Mouse (Mus musculus): ENCODE data around the gene Fosl2.

Gene Fosl2

DNA sequence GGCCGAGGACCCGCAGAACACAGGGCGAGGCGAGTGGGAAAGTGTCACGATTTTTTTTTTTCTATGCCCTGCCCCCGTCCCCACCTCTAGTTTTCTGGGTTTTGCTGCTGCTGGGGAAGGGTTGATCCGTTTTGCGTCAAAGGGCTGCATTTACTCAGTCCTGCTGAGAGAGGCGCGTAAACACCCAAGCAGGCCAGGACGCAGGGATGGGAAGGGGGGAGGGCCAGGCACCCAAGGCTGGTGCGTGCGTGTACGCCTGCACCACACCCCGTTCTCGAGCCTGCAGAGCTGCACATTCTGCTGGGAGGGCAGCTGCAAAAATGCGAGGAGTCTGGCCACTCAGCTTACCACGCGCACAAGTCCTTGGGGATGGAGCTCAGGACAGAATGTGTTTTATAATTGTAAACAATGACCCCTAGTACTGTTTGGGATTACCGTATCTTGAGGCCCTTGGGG is 2.0 kb upstream of the Fosl2 start:
- DNase-seq (ENCODE audit: low read depth, low spot score) = peak; percentile 65

- DNase-seq (ENCODE audit: low read depth, low spot score) = peak; percentile 22
Measured at GRCm38 (mm10) chr5:32134051-32134732, 1.4 kb upstream of the Fosl2 start.

DNA sequence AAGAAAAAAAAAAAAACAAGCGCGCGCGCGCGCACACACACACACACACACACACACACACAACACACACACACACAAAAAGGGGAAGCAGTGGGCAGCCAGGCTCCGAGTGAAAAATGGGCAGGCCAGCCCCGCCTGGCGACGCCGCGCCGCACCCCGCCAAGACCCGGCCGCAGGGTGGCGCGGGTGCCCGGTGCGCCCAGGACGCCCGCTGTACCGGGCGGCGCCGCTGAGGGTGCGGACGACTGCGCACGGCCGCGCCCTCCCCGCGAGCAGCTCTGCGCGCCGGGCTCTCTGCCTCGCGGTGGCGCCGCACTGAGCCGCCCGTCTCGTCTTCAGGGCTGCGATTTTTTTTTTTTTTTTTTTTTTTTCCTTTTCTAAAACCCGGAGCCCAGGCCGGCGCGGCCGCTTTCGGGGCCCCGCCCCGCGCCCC is 682 bp upstream of the Fosl2 start:
- no peak for DNase-seq (ENCODE audit: low read depth, low spot score)

DNA sequence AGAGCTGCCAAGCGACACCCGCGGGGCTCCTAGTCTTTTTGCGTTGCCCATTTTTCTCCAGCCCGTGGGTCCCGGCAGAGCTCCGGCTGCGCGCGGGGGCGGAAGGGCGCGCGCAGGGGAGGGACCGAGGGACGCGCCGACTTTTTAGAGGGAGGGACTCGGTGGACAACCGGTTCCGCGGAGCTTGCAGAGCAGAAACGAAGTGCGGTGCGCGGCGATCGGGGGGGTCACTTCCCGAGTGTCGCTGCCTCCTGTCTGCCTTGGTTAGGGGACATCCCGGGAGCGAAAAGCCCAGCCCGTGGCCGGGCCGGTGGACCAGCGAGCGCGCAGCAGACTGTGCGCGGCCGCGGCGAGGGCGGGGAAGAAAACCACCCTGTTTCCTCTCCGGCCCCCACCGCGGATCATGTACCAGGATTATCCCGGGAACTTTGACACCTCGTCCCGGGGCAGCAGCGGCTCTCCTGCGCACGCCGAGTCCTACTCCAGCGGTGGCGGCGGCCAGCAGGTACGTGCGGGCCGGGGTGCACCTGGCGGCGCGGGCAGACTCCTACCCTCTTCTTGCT is 781 bp downstream of the Fosl2 start:
- DNase-seq (ENCODE audit: low read depth, low spot score) = peak; percentile 21

DNA sequence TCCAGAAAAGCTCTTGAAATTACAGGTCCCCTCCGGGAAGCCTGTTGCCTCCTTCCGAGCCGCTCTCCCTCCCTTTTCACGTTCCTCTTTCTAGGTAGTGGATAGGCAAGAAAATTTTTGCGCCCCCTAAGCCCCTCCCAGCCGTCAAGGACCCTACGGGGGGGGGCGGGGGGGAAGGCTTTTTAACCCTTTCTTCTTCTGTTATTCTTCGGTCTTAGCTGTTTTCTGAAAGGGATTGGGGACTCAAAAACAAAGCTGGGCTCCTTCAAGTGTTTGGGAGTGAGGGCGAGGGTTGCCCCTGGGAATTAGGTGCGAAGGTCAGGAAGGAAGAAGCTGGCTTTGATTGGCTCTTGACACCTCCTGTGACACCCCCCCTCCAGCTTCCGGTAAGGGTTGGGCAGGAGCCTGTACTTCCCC is 1.5 kb downstream of the Fosl2 start:
- DNase-seq (ENCODE audit: low read depth, low spot score) = no peak

- DNase-seq (ENCODE audit: low read depth, low spot score) = no peak
Measured at GRCm38 (mm10) chr5:32138446-32139195, 3.0 kb downstream of the Fosl2 start.

GRCm38 (mm10) chr5:32139516-32140037 is 4.0 kb downstream of the Fosl2 start:
- peak; percentile 41 for DNase-seq (ENCODE audit: low read depth, low spot score)

GRCm38 (mm10) chr5:32141899-32142298 is 6.3 kb downstream of the Fosl2 start:
- no peak for DNase-seq (ENCODE audit: low read depth, low spot score)

DNA sequence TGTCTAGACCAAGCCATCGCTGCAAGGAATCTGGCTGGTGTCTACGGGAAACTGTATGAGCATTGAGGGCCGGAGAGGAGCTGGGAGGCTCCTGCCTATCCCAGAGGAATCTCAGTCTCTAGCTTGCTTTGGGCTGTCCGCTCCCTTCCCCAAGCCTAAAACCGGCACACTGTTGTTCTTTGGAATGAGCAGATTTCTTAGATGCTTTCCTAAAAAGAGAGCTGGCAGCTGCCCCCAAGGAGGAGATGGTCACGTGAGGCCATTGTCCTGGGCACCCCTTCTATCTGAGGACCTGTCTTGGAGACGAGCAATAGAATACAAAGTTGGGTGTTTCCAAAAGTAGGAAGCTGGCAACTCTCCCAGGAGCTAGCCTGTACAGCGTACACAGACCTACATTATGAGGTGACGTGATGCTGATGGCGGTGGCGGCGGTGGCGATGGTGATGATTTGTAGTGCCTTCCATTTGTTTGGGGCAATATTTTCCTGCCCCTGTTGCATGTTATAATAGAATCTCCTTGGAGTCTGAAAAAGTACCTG is 7.9 kb downstream of the Fosl2 start:
- DNase-seq (ENCODE audit: low read depth, low spot score) = no peak

- DNase-seq (ENCODE audit: low read depth, low spot score) = no peak
Measured at GRCm38 (mm10) chr5:32146281-32146680, 10.7 kb downstream of the Fosl2 start.

DNA sequence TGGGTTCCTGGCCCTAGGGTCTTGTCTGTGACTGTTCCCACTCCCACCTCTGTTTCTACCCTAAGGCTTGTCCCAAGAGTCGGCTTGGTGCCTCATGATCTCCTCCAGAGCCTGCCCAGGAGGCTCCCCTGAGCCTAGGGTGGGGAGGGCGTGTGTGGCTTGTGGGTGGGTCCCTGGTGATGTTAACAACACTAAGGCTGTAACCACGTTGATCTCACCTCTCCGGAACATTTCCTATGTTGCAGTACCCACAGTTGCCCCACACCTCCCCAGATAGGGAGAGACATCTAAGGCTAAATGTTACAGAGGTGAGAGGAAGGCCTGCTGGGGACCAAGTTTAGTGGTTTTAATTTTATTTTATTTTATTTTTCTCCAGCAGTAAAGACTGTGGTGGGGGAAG is 13.0 kb downstream of the Fosl2 start:
- no peak for DNase-seq (ENCODE audit: low read depth, low spot score)

GRCm38 (mm10) chr5:32151244-32151643 is 15.6 kb downstream of the Fosl2 start:
- DNase-seq (ENCODE audit: low read depth, low spot score) = no peak

DNA sequence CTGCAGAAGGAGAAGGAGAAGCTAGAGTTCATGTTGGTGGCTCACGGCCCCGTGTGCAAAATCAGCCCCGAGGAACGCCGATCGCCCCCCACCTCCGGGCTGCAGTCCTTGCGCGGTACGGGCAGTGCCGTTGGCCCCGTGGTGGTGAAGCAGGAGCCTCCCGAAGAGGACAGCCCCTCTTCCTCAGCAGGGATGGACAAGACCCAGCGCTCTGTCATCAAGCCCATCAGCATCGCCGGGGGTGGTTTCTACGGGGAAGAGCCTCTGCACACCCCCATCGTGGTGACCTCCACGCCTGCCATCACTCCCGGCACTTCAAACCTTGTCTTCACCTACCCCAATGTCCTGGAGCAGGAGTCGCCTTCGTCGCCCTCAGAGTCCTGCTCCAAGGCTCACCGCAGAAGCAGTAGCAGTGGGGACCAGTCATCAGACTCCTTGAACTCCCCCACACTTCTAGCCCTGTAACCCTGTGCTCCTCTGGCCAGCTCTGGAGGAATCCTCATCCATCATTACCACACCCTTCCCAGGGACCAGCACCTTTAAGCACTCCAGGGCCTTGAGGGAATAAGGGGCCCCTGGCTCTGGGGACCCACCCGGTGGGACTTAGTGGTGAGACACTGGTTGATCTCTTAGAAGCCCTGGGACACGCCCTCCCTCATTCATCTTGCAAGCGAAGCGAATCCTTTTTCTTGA is 17.3 kb downstream of the Fosl2 start:
- no peak for DNase-seq (ENCODE audit: low read depth, low spot score)

GRCm38 (mm10) chr5:32153418-32153740 is 17.8 kb downstream of the Fosl2 start:
- no peak for DNase-seq (ENCODE audit: low read depth, low spot score)

GRCm38 (mm10) chr5:32153791-32154490 is 18.3 kb downstream of the Fosl2 start:
- no peak for DNase-seq (ENCODE audit: low read depth, low spot score)

DNA sequence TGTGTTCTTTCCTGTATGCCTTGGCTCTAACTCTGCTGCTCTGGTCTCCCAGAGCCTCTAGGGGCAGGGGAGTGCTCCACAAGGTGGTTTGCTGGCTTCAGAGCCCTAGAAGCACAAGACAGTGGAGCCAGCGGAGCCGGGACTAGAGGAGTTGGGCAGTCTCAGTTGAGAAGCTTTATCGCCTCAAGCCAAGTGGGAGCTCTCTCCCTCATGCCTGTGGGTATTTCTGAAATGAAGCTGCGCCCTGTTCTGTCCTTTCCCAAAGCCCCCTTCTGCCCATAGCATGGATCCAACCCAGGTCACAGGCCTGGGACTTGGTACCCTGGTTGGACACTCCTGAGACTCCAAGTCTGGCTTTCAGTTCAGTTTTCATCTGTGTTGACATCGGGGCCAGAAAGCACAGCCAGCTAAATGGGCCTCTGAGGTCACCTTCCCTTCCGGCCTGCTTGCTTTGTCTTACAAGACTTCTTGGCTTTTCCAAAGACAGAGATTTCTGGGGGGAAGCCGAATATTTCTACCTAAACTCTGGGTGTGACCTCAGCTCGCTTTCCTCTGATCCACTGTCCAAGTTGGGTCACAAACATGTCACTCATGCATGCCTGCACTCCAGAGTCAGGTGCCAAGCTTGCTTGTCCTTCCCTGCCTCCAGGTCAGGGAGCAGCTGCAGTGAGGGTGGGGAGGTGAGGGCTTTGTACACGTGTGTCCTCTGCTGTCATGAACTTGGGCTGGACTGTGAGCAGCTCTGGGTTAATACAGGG is 19.5 kb downstream of the Fosl2 start:
- DNase-seq (ENCODE audit: low read depth, low spot score) = no peak

DNA sequence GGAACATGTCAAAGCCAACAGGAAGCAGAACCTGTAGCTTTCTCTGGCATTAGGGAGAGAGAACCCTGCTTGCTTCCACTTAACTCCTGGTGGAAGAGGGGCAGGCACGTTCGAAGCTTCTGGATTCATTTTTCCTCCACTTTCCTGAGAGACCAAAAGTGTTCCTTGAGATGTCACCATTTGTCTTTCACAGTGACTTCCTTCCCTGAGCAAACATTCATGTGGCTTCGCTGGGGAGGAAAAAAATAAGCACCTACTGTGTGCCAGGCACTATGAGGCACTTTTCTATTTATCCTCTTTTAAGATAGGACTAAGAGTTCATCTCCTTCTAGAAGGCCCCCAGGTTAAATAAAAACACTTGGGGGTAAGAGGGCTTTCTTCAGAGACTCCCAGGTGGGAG is 20.3 kb downstream of the Fosl2 start:
- no peak for DNase-seq (ENCODE audit: low read depth, low spot score)

DNA sequence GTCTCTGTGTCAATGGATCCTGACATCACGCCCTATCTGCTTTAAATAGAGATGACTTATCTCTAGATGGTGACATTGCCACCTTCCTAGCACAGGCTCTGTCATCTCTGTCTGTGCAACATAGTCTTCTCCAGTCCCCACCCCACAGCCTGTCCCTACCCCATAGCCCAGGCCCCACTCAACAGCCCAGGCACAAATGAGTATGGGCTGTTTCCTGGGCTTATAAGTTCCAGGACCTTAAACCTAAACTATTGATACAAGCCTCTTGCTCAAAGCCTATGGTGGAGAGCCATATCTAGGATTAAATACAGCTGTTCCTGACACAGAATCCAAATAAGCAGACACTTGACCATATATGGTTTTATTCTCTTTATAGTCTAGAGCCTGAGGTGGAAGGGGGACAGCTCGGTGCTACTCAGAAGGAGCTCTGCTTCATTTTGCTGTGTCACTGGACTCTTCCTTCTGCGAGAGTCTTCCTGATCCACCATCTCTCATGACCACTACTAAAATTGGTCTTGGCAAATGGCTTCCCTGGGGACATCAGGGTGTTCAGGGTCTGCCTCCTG is 28.0 kb downstream of the Fosl2 start:
- DNase-seq (ENCODE audit: low read depth, low spot score) = no peak

GRCm38 (mm10) chr5:32172188-32172587 is 36.6 kb downstream of the Fosl2 start:
- DNase-seq (ENCODE audit: low read depth, low spot score) = no peak

DNA sequence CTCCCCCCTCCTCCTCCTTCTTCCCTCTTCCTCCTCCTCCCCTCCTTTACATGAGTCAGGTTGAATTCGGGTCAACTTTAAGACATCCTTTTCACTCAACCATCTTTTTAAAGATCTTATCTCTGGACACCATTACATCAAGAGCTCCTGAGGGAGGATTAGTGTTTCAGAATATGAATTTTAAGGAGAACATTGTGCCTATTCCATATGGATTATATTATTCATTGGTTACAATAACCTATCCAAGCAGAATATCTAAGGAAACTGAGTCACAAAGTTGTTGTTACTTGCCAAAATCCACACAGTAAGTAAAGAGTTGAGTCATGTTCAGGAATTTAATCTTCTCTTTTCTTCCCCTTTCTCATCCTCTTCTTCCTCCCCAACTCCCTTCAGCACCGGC is 41.2 kb downstream of the Fosl2 start:
- DNase-seq (ENCODE audit: low read depth, low spot score) = no peak

Measured in ES-CJ7 (cell line).